Mouse (Mus musculus) lung, postnatal 0 days (tissue): ENCODE data around the gene Sox8. TPM values are rescaled to one million over a fixed set of nuclear protein-coding genes. Genes with fewer than 3 reads are reported as not detected.

Experiments used
- ATAC-seq: fragments of 200-750 bp; cut with Nextera tagmentation; 2 replicates; pipeline ENCODE4 v1.8.0; 2017; ENCODE audit warnings: moderate library complexity
- DNase-seq: peaks from one replicate; pipeline ENCODE4 v3.0.0-alpha.2; 2016; ENCODE audit warnings: low spot score
- H3K27ac ChIP-seq: fragments of 300-500 bp; sonication (generic); 2 replicates; pipeline ENCODE4 v1.5.1; 2014; ENCODE audit warnings: antibody characterized with exemption, mild to moderate bottlenecking, low read length, mixed read lengths
- H3K27me3 ChIP-seq: fragments of 300-500 bp; sonication (generic); replicated peaks from 2 replicates; pipeline ENCODE4 v1.6.1; 2014; ENCODE audit warnings: low read length, mixed read lengths; ENCODE audit not compliant: insufficient read depth
- H3K36me3 ChIP-seq: fragments of 300-500 bp; sonication (generic); 2 replicates; pipeline ENCODE4 v1.6.1; 2014; ENCODE audit warnings: low read length, mixed read lengths; ENCODE audit not compliant: insufficient read depth
- H3K4me1 ChIP-seq: fragments of 300-500 bp; sonication (generic); 2 replicates; pipeline ENCODE4 v1.6.1; 2014; ENCODE audit warnings: antibody characterized with exemption, low read depth, low read length, mixed read lengths; ENCODE audit not compliant: insufficient read depth
- H3K4me2 ChIP-seq: fragments of 300-500 bp; sonication (generic); replicated peaks from 2 replicates; pipeline ENCODE4 v1.6.1; 2014; ENCODE audit warnings: low read depth, mild to moderate bottlenecking, low read length, moderate library complexity, mixed read lengths
- H3K4me3 ChIP-seq: fragments of 300-500 bp; sonication (generic); 2 replicates; pipeline ENCODE4 v1.5.1; 2014; ENCODE audit warnings: low read depth, low read length
- H3K9ac ChIP-seq: fragments of 300-500 bp; sonication (generic); replicated peaks from 2 replicates; pipeline ENCODE4 v1.6.1; 2014; ENCODE audit warnings: low read depth, mild to moderate bottlenecking
- H3K9me3 ChIP-seq: fragments of 300-500 bp; sonication (generic); 2 replicates; pipeline ENCODE4 v1.6.1; 2016; ENCODE audit warnings: low read length, mixed read lengths
- CTCF ChIP-seq: IDR thresholded peaks from 2 replicates; pipeline ENCODE4 v1.5.1; 2016; ENCODE audit warnings: antibody characterized with exemption, mild to moderate bottlenecking
- EP300 ChIP-seq: IDR thresholded peaks from 2 replicates; pipeline ENCODE4 v1.6.1; 2016; ENCODE audit warnings: antibody characterized with exemption, mild to moderate bottlenecking, control low read depth
- WGBS: fragments of 180-500 bp; shearing (Covaris S2); extraction: QIAGEN DNeasy Blood & Tissue Kit; methylation state at CpG from one replicate; pipeline ENCODE4 v1.1.7; 2014; 5-methylcytosine and 5-hydroxymethylcytosine counted together
- polyA plus RNA-seq: library from polyadenylated mRNA; unstranded; fragments of >200 nt; fragmentation: Nextera tagmentation; extraction: Ambion mirVana; gene quantifications from 2 replicates; pipeline ENCODE4 v1.2.1, GENCODE M21; 2015

Sox8 gene
- polyA plus RNA-seq, 1 experiment from 2014 or later: 0.19 TPM

- Histone ChIP-seq H3K9ac (no peak overlapping the region), H3K4me3 (no peak overlapping the region), H3K9me3 (no peaks in the 10 kb centered on the region), H3K27ac (no peak overlapping the region), H3K4me2 (no peak overlapping the region), H3K27me3 (peaks cover 28% of the 10 kb centered on the region), H3K36me3 (no peaks in the 10 kb centered on the region), H3K4me1 (peaks cover 8% of the 10 kb centered on the region)
- 39% methylated on average over 10 of the region's 10 CpGs for WGBS
- no peak for DNase-seq
- no peak for ATAC-seq
- TF ChIP-seq CTCF (no peak), EP300 (no peak)
These were observed 2.3 kb downstream of the Sox8 start for GRCm38 (mm10) chr17:25568206-25568605.

- no peaks in the 10 kb centered on the region for H3K36me3 ChIP-seq
- TF ChIP-seq CTCF (peak; percentile 93), EP300 (no peak)
- no peak overlapping the region for H3K27ac ChIP-seq
- H3K4me1 ChIP-seq: peaks cover 8% of the 10 kb centered on the region
- no peak overlapping the region for H3K9ac ChIP-seq
- no peak overlapping the region for H3K4me3 ChIP-seq
- no peak overlapping the region for H3K4me2 ChIP-seq
- DNase-seq (peak; percentile 38), ATAC-seq (no peak)
- 17% methylated on average over 14 of the region's 14 CpGs for WGBS
- peaks cover 28% of the 10 kb centered on the region for H3K27me3 ChIP-seq
- no peaks in the 10 kb centered on the region for H3K9me3 ChIP-seq
These were observed 2.7 kb downstream of the Sox8 start for GRCm38 (mm10) chr17:25567745-25568144.

- no peak for TF ChIP-seq EP300
- Histone ChIP-seq H3K4me1 (peaks cover 8% of the 10 kb centered on the region), H3K4me3 (no peak overlapping the region), H3K4me2 (no peak overlapping the region), H3K27ac (no peak overlapping the region), H3K9me3 (no peaks in the 10 kb centered on the region), H3K27me3 (peaks cover 28% of the 10 kb centered on the region), H3K9ac (no peak overlapping the region), H3K36me3 (no peaks in the 10 kb centered on the region)
- DNase-seq (no peak), ATAC-seq (no peak)
- 79% methylated on average over 12 of the region's 13 CpGs for WGBS
These were observed 3.2 kb downstream of the Sox8 start for GRCm38 (mm10) chr17:25567261-25567660.

- Histone ChIP-seq H3K4me3 (no peak overlapping the region), H3K27me3 (peaks cover 27% of the 10 kb centered on the region), H3K4me2 (no peak overlapping the region), H3K27ac (no peak overlapping the region), H3K4me1 (peaks cover 6% of the 10 kb centered on the region), H3K36me3 (no peaks in the 10 kb centered on the region), H3K9ac (no peak overlapping the region), H3K9me3 (no peaks in the 10 kb centered on the region)
- TF ChIP-seq CTCF: no peak
- no peak for TF ChIP-seq EP300
- DNase-seq (no peak), ATAC-seq (no peak)
- WGBS: 75% methylated on average over 17 of the region's 17 CpGs
These were observed 4.5 kb downstream of the Sox8 start for GRCm38 (mm10) chr17:25565860-25566600.

- Histone ChIP-seq H3K27me3 (peaks cover 21% of the 10 kb centered on the region), H3K27ac (no peak overlapping the region), H3K4me3 (no peak overlapping the region), H3K9me3 (no peaks in the 10 kb centered on the region), H3K36me3 (no peaks in the 10 kb centered on the region), H3K4me1 (peaks cover 2% of the 10 kb centered on the region; the same call in 1 of the 2 replicates), H3K9ac (no peak overlapping the region), H3K4me2 (no peak overlapping the region)
- TF ChIP-seq CTCF (no peak), EP300 (no peak)
- no peak for ATAC-seq
- DNase-seq: no peak
- WGBS: 37% methylated on average over 6 of the region's 6 CpGs
These were observed 5.2 kb downstream of the Sox8 start for GRCm38 (mm10) chr17:25565244-25565643.

- no peak for DNase-seq
- Histone ChIP-seq H3K27me3 (peaks cover 13% of the 10 kb centered on the region), H3K9ac (no peak overlapping the region), H3K4me3 (no peak overlapping the region), H3K4me1 (no peaks in the 10 kb centered on the region), H3K4me2 (no peak overlapping the region), H3K27ac (no peak overlapping the region), H3K9me3 (no peaks in the 10 kb centered on the region), H3K36me3 (no peaks in the 10 kb centered on the region)
- ATAC-seq: no peak
- TF ChIP-seq CTCF: no peak
- no peak for TF ChIP-seq EP300
- 62% methylated on average over 5 of the region's 5 CpGs for WGBS
These were observed 6.0 kb downstream of the Sox8 start for GRCm38 (mm10) chr17:25564481-25564880.
